15 mouse cellular contexts compared by ENCODE assay signal in genomic region chr13:58111306-58111705, GRCm38 (mm10). TPM values are rescaled to one million over a fixed set of nuclear protein-coding genes. Genes with fewer than 3 reads are reported as not detected.
DNase-seq lines count a peak whose midpoint lies in the region; ATAC-seq and TF ChIP-seq lines count a peak whose summit lies in the region.
"Had no signal": no experiment of that assay in that cellular context is flagged by ENCODE, and none has a peak within 500 bp of the region (broad histone marks: within the 10 kb centered on the region; RNA-seq: fewer than 3 reads in every experiment).

No protein-coding gene starts in this region.

- H3K4me1 ChIP-seq in heart, embryonic 12.5 days (replicated peaks): peaks cover 18% of the 10 kb centered on the region
- H3K4me1 ChIP-seq in limb, embryonic 10.5 days: peaks cover 40% of the 10 kb centered on the region

- 0 out of 2 replicates have a peak overlapping the region, but pooled peaks have one; percentile 2 for H3K4me2 ChIP-seq in heart, embryonic 12.5 days

- no peak overlapping the region for H3K27ac ChIP-seq in heart, embryonic 12.5 days (ENCODE audit: poor library complexity, severe bottlenecking)
- peak overlapping the region; percentile 99; the same call in 1 of the 2 replicates for H3K27ac ChIP-seq in layer of hippocampus, adult 2 months
- H3K27ac ChIP-seq in limb, embryonic 10.5 days: no peak overlapping the region

- no peak for ATAC-seq in heart, embryonic 12.5 days (ENCODE audit: insufficient number of reproducible peaks, low FRiP score)
- ATAC-seq: inflammation-experienced regulatory T-cells, adult 6 months had no signal

- WGBS in heart, embryonic 12.5 days: 84% methylated on average over 6 of the region's 6 CpGs
- WGBS in limb, embryonic 10.5 days: 92% methylated on average over 6 of the region's 6 CpGs

- TF ChIP-seq CTCF in layer of hippocampus, adult 2 months (conservative IDR thresholded peaks at IDR 0.05): no peak

- no peaks in the 10 kb centered on the region for H3K27me3 ChIP-seq in heart, embryonic 12.5 days (replicated peaks)
- peaks cover 8% of the 10 kb centered on the region; the same call in 1 of the 2 replicates for H3K27me3 ChIP-seq in limb, embryonic 10.5 days (ENCODE audit: low read depth, poor library complexity, severe bottlenecking)

- H3K9me3 ChIP-seq in heart, embryonic 12.5 days (replicated peaks): no peaks in the 10 kb centered on the region; the same call in 1 of the 2 replicates
- no peaks in the 10 kb centered on the region for H3K9me3 ChIP-seq in limb, embryonic 10.5 days (replicated peaks)

- no peak overlapping the region for H3K9ac ChIP-seq in heart, embryonic 12.5 days

- no peak overlapping the region for H3K4me3 ChIP-seq in heart, embryonic 12.5 days
- peak overlapping the region; percentile 89 for H3K4me3 ChIP-seq in layer of hippocampus, adult 2 months
- H3K4me3 ChIP-seq in limb, embryonic 10.5 days: 0 out of 2 replicates have a peak overlapping the region, but pooled peaks have one; percentile 60
- H3K4me3 ChIP-seq: myocyte had no signal

- H3K36me3 ChIP-seq in heart, embryonic 12.5 days: no peaks in the 10 kb centered on the region
- no peaks in the 10 kb centered on the region for H3K36me3 ChIP-seq in limb, embryonic 10.5 days

- no peak for DNase-seq in heart, adult 9 months (ENCODE audit: low spot score in 2 of 2)
- DNase-seq in layer of hippocampus, adult 2 months (ENCODE audit: low spot score in 2 of 2): peak in 1 of 2 experiments; percentile 23
- DNase-seq in layer of hippocampus, postnatal 14 days (ENCODE audit: low spot score in 2 of 2): no peak
- DNase-seq in cerebellum, postnatal 36 days: peak; percentile 35 to 36
- no peak for DNase-seq in limb, embryonic 10.5 days (ENCODE audit: low spot score)
- no peak for DNase-seq in thymus, postnatal 14 days
- no peak for DNase-seq in gastrocnemius, postnatal 4 days (ENCODE audit: low spot score in 2 of 2)
- DNase-seq: adrenal gland, postnatal 25 days; embryo, embryonic 11 days; gastrocnemius, postnatal 25 days; lung, postnatal 4 days had no signal

RNA-seq across cellular contexts. Expression of gene Klhl3, which starts 2.1 kb away (rescaled TPM):
- 4.4 and 4.5 TPM in 2 replicates for polyA plus RNA-seq in heart, embryonic 12.5 days (2016; fragmentation: Nextera tagmentation; extraction: Ambion mirVana)
- 10 to 100 TPM; 48.3 to 48.4 TPM for total RNA-seq in layer of hippocampus, adult 2 months (2021)
- 10 to 100 TPM; 35.6 to 36.5 TPM for total RNA-seq in layer of hippocampus, postnatal 14 days (2021)
- 2.1 and 3.2 TPM in 2 replicates for polyA plus RNA-seq in limb, embryonic 10.5 days (2016; fragmentation: Nextera tagmentation; extraction: Ambion mirVana)
- total RNA-seq in gastrocnemius, postnatal 4 days (2021): 1 to 10 TPM; 2.9 to 3.7 TPM
- total RNA-seq: CH12.LX had no signal

RNA-seq across cellular contexts. Expression of gene Hnrnpa0, which starts 17.1 kb away (rescaled TPM):
- polyA plus RNA-seq in heart, embryonic 12.5 days (2016; fragmentation: Nextera tagmentation; extraction: Ambion mirVana): 21.6 and 21.8 TPM in 2 replicates
- 100 to 1,000 TPM; 120 to 122 TPM for total RNA-seq in layer of hippocampus, adult 2 months (2021)
- 100 to 1,000 TPM; 135 to 137 TPM for total RNA-seq in layer of hippocampus, postnatal 14 days (2021)
- polyA plus RNA-seq in limb, embryonic 10.5 days (2016; fragmentation: Nextera tagmentation; extraction: Ambion mirVana): 33.3 and 35.3 TPM in 2 replicates
- total RNA-seq in gastrocnemius, postnatal 4 days (2021): 100 to 1,000 TPM; 134 TPM

RNA-seq across cellular contexts. Expression of gene Idnk, which starts 46.1 kb away (rescaled TPM):
- polyA plus RNA-seq in heart, embryonic 12.5 days (2016; fragmentation: Nextera tagmentation; extraction: Ambion mirVana): 25.4 and 28.9 TPM in 2 replicates
- 10 to 100 TPM; 28.4 to 34.9 TPM for total RNA-seq in layer of hippocampus, adult 2 months (2021)
- 10 to 100 TPM; 27.5 to 27.7 TPM for total RNA-seq in layer of hippocampus, postnatal 14 days (2021)
- 36.1 and 37.7 TPM in 2 replicates for polyA plus RNA-seq in limb, embryonic 10.5 days (2016; fragmentation: Nextera tagmentation; extraction: Ambion mirVana)
- total RNA-seq in gastrocnemius, postnatal 4 days (2021): 10 to 100 TPM; 10.8 to 13.9 TPM

Comparison
In these comparisons a context has a peak if more than half of its experiments do, and no peak if none do; other contexts are left out.
1. DNase-seq: peak in cerebellum, postnatal 36 days (2 of 2); none in heart, adult 9 months (0 of 2), layer of hippocampus, postnatal 14 days (0 of 2), limb, embryonic 10.5 days (single experiment), thymus, postnatal 14 days (single experiment) and gastrocnemius, postnatal 4 days (0 of 2).
2. RNA of gene Klhl3, which starts 2.1 kb away (total RNA-seq): 48.3 to 48.4 TPM in layer of hippocampus, adult 2 months and 35.6 to 36.5 TPM in layer of hippocampus, postnatal 14 days; 2.9 to 3.7 TPM in gastrocnemius, postnatal 4 days; every median in the first group is over 4 times any median in the second.